Mouse (Mus musculus): Measurements from ENCODE around the gene Tns1. TPM values are rescaled to one million over a fixed set of nuclear protein-coding genes. Genes with fewer than 3 reads are reported as not detected.

The Tns1 gene
- polyA plus RNA-seq, 1 experiment from 2014 or later, result 15.9 TPM

DNA sequence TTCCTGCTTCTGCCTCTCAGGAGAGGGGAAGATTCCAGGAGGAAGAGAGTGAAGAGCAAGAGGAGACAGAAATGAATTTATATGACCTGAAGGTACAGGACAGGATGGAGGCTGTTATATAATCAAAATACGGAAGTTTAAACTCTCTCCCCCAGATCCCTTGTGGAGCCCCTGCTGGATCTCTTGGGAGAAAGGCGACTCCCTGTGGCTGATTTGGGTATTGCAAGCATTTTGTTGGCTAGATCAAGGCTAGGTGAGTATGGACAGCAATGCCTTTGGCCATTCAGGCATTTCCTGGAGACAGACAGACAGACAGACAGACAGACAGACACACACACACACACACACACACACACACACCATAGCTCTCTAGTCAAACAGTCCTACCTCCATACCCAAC is 46.9 kb downstream of the Tns1 start:
- Histone ChIP-seq H3K4me1 (peaks cover 17% of the 10 kb centered on the region), H3K4me3 (no peak overlapping the region), H3K27ac (no peak overlapping the region), H3K36me3 (replicated peaks) (0 out of 2 replicates have a peak, but pooled peaks cover 3% of the 10 kb centered on the region), H3K27me3 (ENCODE audit: poor library complexity, severe bottlenecking) (no peaks in the 10 kb centered on the region), H3K9me3 (no peaks in the 10 kb centered on the region)
- DNase-seq (ENCODE audit: extremely low spot score, low spot score), result peak; percentile 74
- 20% methylated on average over 2 of the region's 2 CpGs for WGBS

DNA sequence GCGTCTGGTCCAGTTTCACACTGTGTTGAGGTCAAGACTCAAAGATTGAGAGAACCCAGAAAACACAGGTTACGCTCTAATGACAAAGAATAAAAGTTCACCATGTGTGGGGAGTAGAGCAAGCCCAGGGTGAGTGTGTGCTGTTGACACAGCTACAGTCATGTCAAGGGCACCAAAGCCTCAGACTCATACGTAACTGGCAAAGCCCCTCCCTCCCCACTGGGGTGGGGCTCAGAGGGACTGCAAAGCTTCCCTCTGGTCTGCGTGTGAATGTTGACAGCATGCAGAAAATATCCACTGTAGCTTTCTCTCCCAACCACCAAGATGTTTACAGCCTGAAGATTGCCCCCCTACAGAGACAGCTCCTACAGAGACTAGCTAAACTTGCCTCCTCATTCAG is 48.0 kb downstream of the Tns1 start:
- Histone ChIP-seq H3K36me3 (replicated peaks) (0 out of 2 replicates have a peak, but pooled peaks cover 3% of the 10 kb centered on the region), H3K27me3 (ENCODE audit: poor library complexity, severe bottlenecking) (no peaks in the 10 kb centered on the region), H3K4me1 (peaks cover 5% of the 10 kb centered on the region), H3K9me3 (no peaks in the 10 kb centered on the region), H3K4me3 (no peak overlapping the region), H3K27ac (no peak overlapping the region)
- no peak for DNase-seq (ENCODE audit: extremely low spot score, low spot score)
- 83% methylated on average over 4 of the region's 4 CpGs for WGBS

DNA sequence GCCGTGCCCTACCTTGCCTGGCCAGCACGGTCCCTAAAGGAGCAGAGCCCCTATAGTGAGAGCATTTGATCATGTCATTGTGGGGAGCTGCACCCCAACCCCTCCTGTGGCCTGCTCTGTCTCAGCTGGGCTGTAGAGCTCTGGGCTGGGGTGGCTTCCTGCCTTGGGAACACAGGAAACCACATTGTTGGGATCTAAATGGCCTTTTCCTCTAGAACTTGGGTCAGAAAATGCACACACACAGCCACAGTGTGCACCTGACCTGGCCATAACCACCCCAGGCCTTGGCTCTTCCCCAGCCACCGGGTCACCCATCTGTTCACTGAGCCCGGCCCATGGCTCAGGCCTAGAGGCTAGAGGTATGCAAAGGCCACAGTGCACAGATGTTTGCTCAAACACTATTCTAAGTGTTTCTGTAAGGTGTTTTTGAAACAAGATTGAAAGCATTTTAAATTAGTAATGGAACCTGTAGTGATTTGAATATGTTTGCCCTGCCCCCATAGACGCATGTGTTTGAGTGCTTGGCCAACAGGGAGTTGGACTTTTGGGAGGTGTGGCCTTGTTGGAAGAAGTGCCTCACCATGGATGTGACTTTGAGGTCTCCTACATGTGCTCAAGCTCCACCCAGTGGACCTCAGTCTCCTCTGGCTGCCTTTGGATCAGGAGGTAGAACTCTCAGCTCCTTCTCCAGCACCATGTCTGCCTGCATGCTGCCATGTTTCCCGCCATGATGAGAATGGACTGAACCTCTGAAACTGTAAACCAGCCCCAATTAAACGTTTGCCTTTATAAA is 49.4 kb downstream of the Tns1 start:
- no peak overlapping the region for H3K4me3 ChIP-seq
- DNase-seq (ENCODE audit: extremely low spot score, low spot score), result no peak
- no peak overlapping the region for H3K27ac ChIP-seq
- H3K36me3 ChIP-seq (replicated peaks), result 0 out of 2 replicates have a peak, but pooled peaks cover 3% of the 10 kb centered on the region
- H3K4me1 ChIP-seq, result peaks cover 8% of the 10 kb centered on the region
- WGBS, result 88% methylated on average over 7 of the region's 7 CpGs
- peaks cover 7% of the 10 kb centered on the region for H3K27me3 ChIP-seq (ENCODE audit: poor library complexity, severe bottlenecking)
- H3K9me3 ChIP-seq, result no peaks in the 10 kb centered on the region

DNA sequence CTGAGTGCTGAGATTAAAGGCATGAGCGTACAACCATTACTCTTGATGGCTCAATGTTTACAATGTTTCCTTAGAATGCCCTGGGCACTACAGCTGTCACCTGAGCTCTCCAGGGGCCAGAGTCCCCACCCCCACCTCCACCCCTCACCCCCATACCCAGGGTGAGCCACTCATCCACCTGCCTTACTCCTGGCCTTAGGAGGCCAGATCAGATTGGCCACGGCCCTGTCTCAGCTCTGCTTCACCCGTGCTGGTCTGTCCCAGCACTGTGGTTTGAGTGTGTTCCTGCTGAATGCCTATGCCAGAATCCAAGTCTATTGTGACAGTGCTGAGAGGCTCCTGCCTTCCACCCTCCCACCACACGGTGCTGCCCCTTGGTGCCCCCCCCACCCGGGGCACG is 50.5 kb downstream of the Tns1 start:
- 0 out of 2 replicates have a peak, but pooled peaks cover 3% of the 10 kb centered on the region for H3K36me3 ChIP-seq (replicated peaks)
- 87% methylated on average over 6 of the region's 6 CpGs for WGBS
- H3K4me1 ChIP-seq, result peaks cover 19% of the 10 kb centered on the region
- H3K27me3 ChIP-seq (ENCODE audit: poor library complexity, severe bottlenecking), result peaks cover 18% of the 10 kb centered on the region
- no peak for DNase-seq (ENCODE audit: extremely low spot score, low spot score)
- no peak overlapping the region for H3K4me3 ChIP-seq
- no peak overlapping the region for H3K27ac ChIP-seq
- no peaks in the 10 kb centered on the region for H3K9me3 ChIP-seq

DNA sequence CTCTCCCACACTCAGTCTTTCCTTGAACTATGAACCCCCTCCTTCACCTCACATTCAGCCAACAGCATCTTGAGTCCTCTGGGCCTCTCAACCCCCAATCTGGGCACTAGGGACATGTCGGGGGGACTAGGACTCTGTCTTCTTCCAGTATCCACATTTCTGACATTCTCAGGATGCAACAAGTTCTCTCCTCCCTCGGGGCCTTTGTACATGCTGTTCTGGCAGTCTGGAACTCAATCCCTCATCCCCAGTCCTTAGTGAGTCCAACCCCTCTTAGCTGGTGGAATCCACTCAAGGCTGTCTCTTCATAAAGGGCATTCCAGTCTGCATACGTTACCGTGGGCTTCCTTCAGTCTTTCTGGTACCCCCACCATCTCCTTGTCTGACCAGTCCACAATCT is 53.5 kb downstream of the Tns1 start:
- 88% methylated on average over 4 of the region's 4 CpGs for WGBS
- no peak for DNase-seq (ENCODE audit: extremely low spot score, low spot score)
- Histone ChIP-seq H3K9me3 (no peaks in the 10 kb centered on the region), H3K27me3 (ENCODE audit: poor library complexity, severe bottlenecking) (peaks cover 45% of the 10 kb centered on the region), H3K4me3 (no peak overlapping the region), H3K4me1 (peaks cover 40% of the 10 kb centered on the region), H3K36me3 (replicated peaks) (no peaks in the 10 kb centered on the region), H3K27ac (no peak overlapping the region)

DNA sequence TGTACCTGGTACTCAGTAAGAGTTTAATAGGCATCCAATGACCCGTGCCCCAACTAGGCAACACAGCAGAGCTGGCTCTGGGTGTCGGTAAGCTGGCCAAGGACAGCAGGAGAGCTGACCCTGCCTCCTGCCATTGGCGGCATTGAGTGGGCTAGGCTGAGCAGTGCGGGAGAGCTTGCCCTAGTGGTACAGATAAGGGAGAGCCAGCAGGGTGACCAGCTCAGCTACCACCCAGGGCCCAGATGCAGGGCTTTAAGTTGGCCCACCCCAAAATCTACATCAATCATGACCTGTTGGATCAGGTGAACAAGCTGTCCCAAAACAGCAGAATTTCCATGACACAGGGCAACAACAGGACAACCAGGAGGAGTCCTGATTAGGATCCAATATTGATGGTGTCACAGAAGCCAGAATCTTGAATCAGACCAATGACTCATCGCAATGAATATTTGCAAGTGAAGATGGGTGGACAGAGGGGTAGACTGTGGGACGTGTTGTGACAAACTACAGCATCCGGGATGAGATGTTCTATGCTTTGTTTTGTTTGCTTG is 54.2 kb downstream of the Tns1 start:
- H3K27me3 ChIP-seq (ENCODE audit: poor library complexity, severe bottlenecking), result peaks cover 45% of the 10 kb centered on the region
- no peaks in the 10 kb centered on the region for H3K36me3 ChIP-seq (replicated peaks)
- H3K9me3 ChIP-seq, result no peaks in the 10 kb centered on the region
- no peak overlapping the region for H3K27ac ChIP-seq
- DNase-seq (ENCODE audit: extremely low spot score, low spot score), result no peak
- peaks cover 40% of the 10 kb centered on the region for H3K4me1 ChIP-seq
- H3K4me3 ChIP-seq, result no peak overlapping the region
- WGBS, result 77% methylated on average over 7 of the region's 7 CpGs

DNA sequence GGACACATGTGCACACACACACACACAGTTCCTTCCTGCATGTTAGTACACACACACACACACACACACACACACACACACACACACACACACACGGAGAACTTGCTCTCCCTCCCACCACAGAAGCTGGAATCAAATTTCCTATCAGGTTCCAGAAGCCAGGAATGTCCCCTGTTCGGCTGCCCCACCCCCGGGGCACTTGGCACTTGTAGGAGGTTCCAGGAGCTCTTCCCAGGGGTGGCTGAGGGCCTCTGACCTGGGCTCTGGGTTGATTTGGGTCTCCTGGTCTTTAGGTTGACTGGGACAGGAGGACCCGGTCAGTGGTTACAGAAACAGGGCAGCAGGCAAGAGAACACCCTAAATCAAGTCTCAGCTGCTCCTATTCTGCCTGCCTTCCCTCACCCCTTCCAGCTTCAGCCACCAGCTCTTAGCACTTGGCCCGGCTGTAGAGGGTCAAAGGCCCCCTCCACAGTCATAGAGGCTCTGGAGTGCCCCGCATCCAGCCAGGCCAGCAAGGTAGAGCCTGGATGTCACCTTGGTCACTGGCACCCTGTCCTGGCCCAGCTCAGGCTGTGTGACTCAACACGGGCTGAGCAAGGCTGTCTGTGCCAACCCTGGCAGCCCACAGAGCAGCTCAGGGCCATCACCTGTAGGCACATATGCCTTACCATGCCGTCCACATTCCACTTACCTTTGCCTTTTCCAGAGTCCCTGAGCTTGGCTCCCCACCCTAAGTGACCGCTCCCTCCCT is 55.0 kb downstream of the Tns1 start:
- Histone ChIP-seq H3K27me3 (ENCODE audit: poor library complexity, severe bottlenecking) (peaks cover 45% of the 10 kb centered on the region), H3K9me3 (no peaks in the 10 kb centered on the region), H3K4me1 (peaks cover 35% of the 10 kb centered on the region), H3K27ac (peak overlapping the region; percentile 82), H3K4me3 (peak overlapping the region; percentile 51), H3K36me3 (replicated peaks) (no peaks in the 10 kb centered on the region)
- DNase-seq (ENCODE audit: extremely low spot score, low spot score), result peak; percentile 27
- 50% methylated on average over 9 of the region's 9 CpGs for WGBS

DNA sequence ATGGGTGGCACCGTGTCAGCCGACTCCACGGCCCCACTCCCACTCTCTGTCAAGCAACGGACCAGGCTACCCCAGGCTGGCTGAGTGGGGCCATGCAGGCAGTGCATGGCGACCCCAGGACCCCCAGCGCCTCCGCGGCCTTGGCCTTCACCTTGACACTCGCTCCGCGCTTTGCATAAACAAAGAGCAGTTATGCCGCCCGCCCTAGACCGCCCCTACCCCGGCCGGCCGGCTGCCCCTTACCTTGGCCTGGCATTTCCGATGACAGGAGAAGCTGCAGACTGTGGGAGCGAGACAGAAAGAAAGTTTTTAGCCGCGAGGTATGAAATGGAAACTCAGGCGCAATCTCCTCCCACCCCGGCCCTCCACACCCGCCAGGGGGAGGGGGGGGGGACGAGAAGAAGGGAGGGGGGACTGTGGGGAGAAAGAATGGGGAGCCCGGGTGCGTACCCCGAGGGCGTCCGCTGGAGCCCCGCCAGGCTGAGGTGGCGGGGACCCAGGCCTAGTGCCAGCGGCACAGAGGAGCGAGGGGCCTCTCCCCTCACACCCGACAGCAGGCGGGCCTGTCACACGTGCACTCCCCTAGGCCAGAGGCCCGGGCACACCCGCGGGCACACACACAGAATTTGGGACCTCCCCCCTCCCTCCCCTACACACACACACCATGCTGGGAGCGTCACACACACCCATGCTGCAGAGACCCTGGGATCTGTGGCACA is 55.7 kb downstream of the Tns1 start:
- peak; percentile 44 for DNase-seq (ENCODE audit: extremely low spot score, low spot score)

DNA sequence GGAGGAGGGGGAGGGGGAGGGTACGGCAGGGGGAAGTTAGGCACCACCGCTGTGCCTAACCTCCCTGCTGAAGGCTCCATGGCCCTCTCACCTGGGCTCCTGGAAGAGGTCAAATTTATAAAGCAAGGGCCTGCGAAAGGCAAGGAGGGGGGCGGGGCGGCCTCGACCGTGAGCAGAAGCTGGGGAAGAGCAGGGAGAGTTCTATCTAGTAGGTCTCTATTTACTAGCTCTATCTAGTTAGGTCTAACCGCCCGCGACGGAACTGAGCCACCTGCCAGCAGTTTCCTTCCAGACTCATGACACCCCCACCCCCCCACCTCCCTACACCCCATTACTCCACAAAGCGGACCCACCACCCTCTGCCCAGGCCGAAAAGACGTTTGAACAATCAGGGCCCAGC is 56.4 kb downstream of the Tns1 start:
- DNase-seq (ENCODE audit: extremely low spot score, low spot score), result no peak
- Histone ChIP-seq H3K4me1 (peaks cover 35% of the 10 kb centered on the region), H3K36me3 (replicated peaks) (no peaks in the 10 kb centered on the region), H3K27me3 (ENCODE audit: poor library complexity, severe bottlenecking) (peaks cover 45% of the 10 kb centered on the region), H3K4me3 (peak overlapping the region; percentile 51), H3K27ac (peak overlapping the region; percentile 82; the same call in 1 of the 2 replicates), H3K9me3 (no peaks in the 10 kb centered on the region)
- 19% methylated on average over 14 of the region's 14 CpGs for WGBS

More for the DNA sequence above, 55.7 kb downstream of the Tns1 start:
- Histone ChIP-seq H3K9me3 (no peaks in the 10 kb centered on the region), H3K27me3 (ENCODE audit: poor library complexity, severe bottlenecking) (peaks cover 45% of the 10 kb centered on the region), H3K36me3 (replicated peaks) (no peaks in the 10 kb centered on the region), H3K4me1 (peaks cover 35% of the 10 kb centered on the region), H3K4me3 (peak overlapping the region; percentile 51), H3K27ac (peak overlapping the region; percentile 82)
- 4% methylated on average over 38 of the region's 41 CpGs for WGBS

DNA sequence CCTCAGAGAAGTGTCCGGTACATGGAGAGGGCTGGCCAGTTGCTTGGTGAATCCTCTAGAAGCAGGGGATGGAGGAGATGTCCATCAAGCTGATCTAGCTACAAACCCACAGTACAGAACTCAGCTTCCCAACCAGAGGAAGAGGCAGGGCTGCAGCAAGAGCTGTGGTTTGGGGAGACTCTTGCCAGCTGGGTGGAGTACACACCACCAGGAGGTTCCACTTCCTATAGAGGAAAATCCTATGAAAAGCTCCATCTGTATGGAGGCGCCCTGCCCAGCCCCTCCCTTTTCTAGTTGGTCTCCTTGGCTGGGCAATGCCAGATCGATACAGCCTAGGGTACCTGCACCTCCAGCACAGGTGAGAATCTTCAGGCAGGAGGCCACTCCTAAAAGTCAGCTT is 57.7 kb downstream of the Tns1 start:
- Histone ChIP-seq H3K4me3 (no peak overlapping the region), H3K36me3 (replicated peaks) (no peaks in the 10 kb centered on the region), H3K27ac (no peak overlapping the region), H3K4me1 (peaks cover 35% of the 10 kb centered on the region), H3K9me3 (no peaks in the 10 kb centered on the region), H3K27me3 (ENCODE audit: poor library complexity, severe bottlenecking) (peaks cover 45% of the 10 kb centered on the region)
- WGBS, result 83% methylated on average over 3 of the region's 3 CpGs
- no peak for DNase-seq (ENCODE audit: extremely low spot score, low spot score)

DNA sequence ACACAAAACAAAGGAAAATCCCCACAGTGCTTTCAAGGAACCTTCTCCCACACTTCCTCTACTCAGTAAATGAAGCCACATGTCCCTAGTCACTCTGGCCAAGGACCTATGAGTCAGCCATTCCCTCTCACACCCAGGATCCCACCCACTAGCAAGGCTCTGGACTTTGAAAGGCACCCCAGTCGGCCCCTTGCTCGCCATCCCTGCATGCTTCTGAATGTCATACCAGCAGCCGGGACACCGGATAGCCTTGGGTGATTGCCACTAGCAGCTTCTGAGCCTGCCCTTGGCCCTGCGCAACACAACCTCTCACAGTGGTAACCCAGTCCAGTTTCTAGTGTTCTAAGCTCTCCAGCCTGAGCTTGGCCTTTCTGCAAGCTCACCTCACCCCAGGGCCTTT is 58.2 kb downstream of the Tns1 start:
- 89% methylated on average over 5 of the region's 5 CpGs for WGBS
- H3K27me3 ChIP-seq (ENCODE audit: poor library complexity, severe bottlenecking), result peaks cover 45% of the 10 kb centered on the region
- DNase-seq (ENCODE audit: extremely low spot score, low spot score), result no peak

DNA sequence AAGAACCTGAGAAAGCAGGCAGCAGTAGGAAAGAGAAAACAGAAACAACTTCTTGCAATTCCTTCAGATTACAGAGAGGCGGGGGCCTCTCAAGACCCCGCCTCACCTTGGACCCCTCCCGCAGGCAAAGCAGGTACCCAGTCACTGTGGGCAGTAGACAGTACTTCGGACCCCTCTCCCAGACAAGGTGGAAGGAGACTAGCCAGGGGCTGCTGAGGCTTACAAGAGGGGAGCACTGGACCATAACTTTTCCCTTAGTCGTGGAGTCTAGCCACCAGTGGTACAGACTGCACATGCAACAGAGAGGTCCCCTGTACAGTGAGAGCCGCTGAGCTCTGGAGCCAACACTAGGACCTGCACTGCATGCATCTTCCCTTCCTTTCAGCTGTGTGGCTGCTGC is 64.2 kb downstream of the Tns1 start:
- H3K4me1 ChIP-seq, result peaks cover 11% of the 10 kb centered on the region; the same call in 1 of the 2 replicates
- no peak for DNase-seq (ENCODE audit: extremely low spot score, low spot score)
- no peaks in the 10 kb centered on the region for H3K36me3 ChIP-seq (replicated peaks)
- H3K9me3 ChIP-seq, result no peaks in the 10 kb centered on the region
- no peak overlapping the region for H3K4me3 ChIP-seq
- no peak overlapping the region for H3K27ac ChIP-seq
- 84% methylated on average over 6 of the region's 6 CpGs for WGBS
- H3K27me3 ChIP-seq (ENCODE audit: poor library complexity, severe bottlenecking), result no peaks in the 10 kb centered on the region

More for the DNA sequence above, 58.2 kb downstream of the Tns1 start:
- Histone ChIP-seq H3K4me3 (no peak overlapping the region), H3K4me1 (peaks cover 35% of the 10 kb centered on the region), H3K36me3 (replicated peaks) (no peaks in the 10 kb centered on the region), H3K9me3 (no peaks in the 10 kb centered on the region), H3K27ac (no peak overlapping the region)
